1 mouse cellular context compared by ENCODE assay signal in genomic region chrX:93397089-93397488, GRCm38 (mm10).
TF ChIP-seq lines count a peak whose summit lies in the region.

No protein-coding gene starts in this region.

TF ChIP-seq in MEL, 35 proteins besides CTCF, POLR2A, EP300 and RAD21 (continued from another document):
- no peak for TF ChIP-seq USF2 (IDR thresholded peaks at IDR 0.05; ENCODE audit: borderline replicate concordance in 1 of 2, insufficient read depth in 1 of 2, low read depth in 1 of 2, low read length in 2 of 2)
- peak; percentile 70 for TF ChIP-seq ETS1 (IDR thresholded peaks at IDR 0.05; ENCODE audit: low read depth, low read length)
- no peak for TF ChIP-seq MXI1 (IDR thresholded peaks at IDR 0.05; ENCODE audit: low read depth, low read length)
- TF ChIP-seq UBTF (IDR thresholded peaks at IDR 0.05; ENCODE audit: borderline replicate concordance, insufficient read depth, low read depth, low read length) = no peak
- TF ChIP-seq CHD1 (IDR thresholded peaks at IDR 0.05; ENCODE audit: low read depth, low read length) = no peak
- TF ChIP-seq JUND (IDR thresholded peaks at IDR 0.05; ENCODE audit: low read depth, low read length) = no peak
- TF ChIP-seq POLR2AphosphoS5 (IDR thresholded peaks at IDR 0.05; ENCODE audit: borderline replicate concordance, low read depth, low read length) = no peak
